Mouse (Mus musculus): ENCODE data around the gene Ublcp1. TPM values are rescaled to one million over a fixed set of nuclear protein-coding genes. Genes with fewer than 3 reads are reported as not detected.
A peak's percentile ranks its signal among the peaks of the same experiment; 100 is the strongest.

The Ublcp1 gene
- polyA plus RNA-seq, 1 experiment = 17.7 TPM

DNA sequence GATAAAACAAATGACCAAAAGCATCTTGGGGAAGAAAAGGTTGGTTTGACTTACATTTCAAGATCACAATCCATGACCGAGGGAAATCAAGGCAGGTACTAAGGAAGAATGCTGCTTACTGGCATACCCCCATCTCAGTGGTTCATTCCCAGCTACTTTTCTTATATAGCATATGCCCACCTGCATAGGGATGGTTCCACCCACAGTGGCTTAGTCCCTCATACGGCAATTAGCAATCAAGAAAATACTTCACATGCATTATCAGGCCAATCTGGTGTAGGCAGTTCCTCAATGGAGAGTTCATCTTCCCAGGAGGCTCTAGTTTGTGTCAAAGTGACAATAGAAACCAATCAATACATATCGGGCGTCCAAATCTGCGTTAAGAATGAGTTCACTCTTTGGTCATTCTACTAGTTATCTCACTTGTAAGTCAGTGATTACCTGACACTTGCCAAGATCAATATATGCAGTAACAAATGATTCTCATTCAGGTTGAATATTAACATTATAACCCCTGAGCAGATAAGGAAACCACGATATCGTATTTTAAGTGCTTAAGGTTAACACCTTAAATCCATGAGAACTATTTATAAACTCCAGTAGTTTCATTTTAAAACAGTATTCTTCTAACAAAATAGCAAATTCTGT is 14.9 kb upstream of the Ublcp1 start:
- Histone ChIP-seq H3K4me3 (ENCODE audit: insufficient read depth, poor library complexity, severe bottlenecking) (no peak overlapping the region), H3ac (ENCODE audit: control insufficient read depth, insufficient read length, low read depth) (no peak overlapping the region), H3K27me3 (ENCODE audit: control insufficient read depth, insufficient read depth, insufficient read length) (no peaks in the 10 kb centered on the region), H3K36me3 (ENCODE audit: control insufficient read depth, insufficient read depth) (no peaks in the 10 kb centered on the region), H3K79me2 (ENCODE audit: control insufficient read depth, insufficient read depth) (no peaks in the 10 kb centered on the region), H3K79me3 (ENCODE audit: low read depth) (no peaks in the 10 kb centered on the region)
- TF ChIP-seq FOSL1 (IDR thresholded peaks at IDR 0.05; ENCODE audit: insufficient read depth, low read length, poor library complexity, severe bottlenecking) (no peak), USF1 (IDR thresholded peaks at IDR 0.05; ENCODE audit: low read depth) (no peak), MAX (IDR thresholded peaks at IDR 0.05) (no peak), CTCF (IDR thresholded peaks at IDR 0.05; ENCODE audit: control insufficient read depth, insufficient read depth, insufficient read length) (no peak), MYOD1 (IDR thresholded peaks at IDR 0.05; ENCODE audit: control insufficient read depth, insufficient read length, low read depth) (no peak), MYOG (IDR thresholded peaks at IDR 0.05; ENCODE audit: control insufficient read depth, extremely low read depth, insufficient read length) (no peak), CEBPB (IDR thresholded peaks at IDR 0.05; ENCODE audit: low read depth) (no peak)

GRCm38 (mm10) chr11:44480246-44480645 is 9.9 kb upstream of the Ublcp1 start:
- Histone ChIP-seq H3K27me3 (ENCODE audit: control insufficient read depth, insufficient read depth, insufficient read length) (no peaks in the 10 kb centered on the region), H3ac (ENCODE audit: control insufficient read depth, insufficient read length, low read depth) (no peak overlapping the region), H3K79me2 (ENCODE audit: control insufficient read depth, insufficient read depth) (no peaks in the 10 kb centered on the region), H3K79me3 (ENCODE audit: low read depth) (no peaks in the 10 kb centered on the region), H3K36me3 (ENCODE audit: control insufficient read depth, insufficient read depth) (no peaks in the 10 kb centered on the region), H3K4me3 (ENCODE audit: insufficient read depth, poor library complexity, severe bottlenecking) (no peak overlapping the region)
- TF ChIP-seq CEBPB (IDR thresholded peaks at IDR 0.05; ENCODE audit: low read depth) (no peak), USF1 (IDR thresholded peaks at IDR 0.05; ENCODE audit: low read depth) (no peak), MYOD1 (IDR thresholded peaks at IDR 0.05; ENCODE audit: control insufficient read depth, insufficient read length, low read depth) (no peak), MYOG (IDR thresholded peaks at IDR 0.05; ENCODE audit: control insufficient read depth, extremely low read depth, insufficient read length) (no peak), FOSL1 (IDR thresholded peaks at IDR 0.05; ENCODE audit: insufficient read depth, low read length, poor library complexity, severe bottlenecking) (no peak), CTCF (IDR thresholded peaks at IDR 0.05; ENCODE audit: control insufficient read depth, insufficient read depth, insufficient read length) (no peak)

DNA sequence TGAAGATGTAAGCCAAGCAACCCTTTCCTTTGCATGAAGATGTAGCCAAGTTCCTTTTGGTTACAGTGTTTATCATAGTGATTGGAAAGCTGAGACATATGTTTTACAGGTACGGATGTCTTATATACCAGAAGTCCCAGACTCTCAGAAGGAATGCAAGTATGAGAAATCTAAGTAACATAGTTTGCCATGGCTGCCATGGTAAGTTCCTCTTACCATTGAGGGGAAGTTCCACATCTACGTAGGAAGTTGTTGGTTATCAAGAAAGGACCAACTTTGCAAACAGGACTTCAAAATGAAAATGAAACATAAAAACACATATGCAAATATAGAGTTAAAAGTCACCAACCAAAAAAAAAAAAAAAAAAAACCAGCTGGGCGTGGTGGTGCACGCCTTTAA is 8.1 kb upstream of the Ublcp1 start:
- Histone ChIP-seq H3K79me2 (ENCODE audit: control insufficient read depth, insufficient read depth) (no peaks in the 10 kb centered on the region), H3K36me3 (ENCODE audit: control insufficient read depth, insufficient read depth) (no peaks in the 10 kb centered on the region), H3K4me3 (ENCODE audit: insufficient read depth, poor library complexity, severe bottlenecking) (no peak overlapping the region), H3K79me3 (ENCODE audit: low read depth) (no peaks in the 10 kb centered on the region), H3ac (ENCODE audit: control insufficient read depth, insufficient read length, low read depth) (no peak overlapping the region), H3K27me3 (ENCODE audit: control insufficient read depth, insufficient read depth, insufficient read length) (no peaks in the 10 kb centered on the region)
- TF ChIP-seq MAX (IDR thresholded peaks at IDR 0.05) = no peak
- no peak for TF ChIP-seq FOSL1 (IDR thresholded peaks at IDR 0.05; ENCODE audit: insufficient read depth, low read length, poor library complexity, severe bottlenecking)

DNA sequence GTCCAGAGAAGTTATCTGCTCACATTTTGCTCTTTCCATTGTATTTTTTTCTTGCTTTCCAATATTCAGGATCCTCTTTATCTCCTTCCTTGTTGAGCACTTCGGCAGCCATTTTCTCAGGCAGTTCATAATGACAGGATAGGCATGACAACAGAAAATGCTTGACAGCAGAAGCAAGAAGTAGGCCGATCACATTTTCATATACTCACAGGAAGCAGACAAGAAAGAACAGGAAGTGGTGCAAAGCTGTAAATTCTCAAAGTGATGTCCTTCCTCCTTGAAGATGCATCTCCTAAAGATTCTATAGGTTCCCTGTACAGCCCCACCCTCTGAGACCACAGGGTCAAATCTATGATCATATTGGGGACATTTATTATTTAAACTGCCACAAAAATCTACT is 6.1 kb upstream of the Ublcp1 start:
- H3K79me2 ChIP-seq (ENCODE audit: control insufficient read depth, insufficient read depth) = no peaks in the 10 kb centered on the region
- no peaks in the 10 kb centered on the region for H3K79me3 ChIP-seq (ENCODE audit: low read depth)
- no peak overlapping the region for H3ac ChIP-seq (ENCODE audit: control insufficient read depth, insufficient read length, low read depth)
- no peak overlapping the region for H3K4me3 ChIP-seq (ENCODE audit: insufficient read depth, poor library complexity, severe bottlenecking)
- H3K27me3 ChIP-seq (ENCODE audit: control insufficient read depth, insufficient read depth, insufficient read length) = no peaks in the 10 kb centered on the region
- TF ChIP-seq MYOD1 (IDR thresholded peaks at IDR 0.05; ENCODE audit: control insufficient read depth, insufficient read length, low read depth) (no peak), MAX (IDR thresholded peaks at IDR 0.05) (no peak), USF1 (IDR thresholded peaks at IDR 0.05; ENCODE audit: low read depth) (no peak), CEBPB (IDR thresholded peaks at IDR 0.05; ENCODE audit: low read depth) (no peak), MYOG (IDR thresholded peaks at IDR 0.05; ENCODE audit: control insufficient read depth, extremely low read depth, insufficient read length) (no peak), FOSL1 (IDR thresholded peaks at IDR 0.05; ENCODE audit: insufficient read depth, low read length, poor library complexity, severe bottlenecking) (no peak), CTCF (IDR thresholded peaks at IDR 0.05; ENCODE audit: control insufficient read depth, insufficient read depth, insufficient read length) (no peak)
- H3K36me3 ChIP-seq (ENCODE audit: control insufficient read depth, insufficient read depth) = no peaks in the 10 kb centered on the region

GRCm38 (mm10) chr11:44475467-44475866 is 5.2 kb upstream of the Ublcp1 start:
- Histone ChIP-seq H3ac (ENCODE audit: control insufficient read depth, insufficient read length, low read depth) (no peak overlapping the region), H3K27me3 (ENCODE audit: control insufficient read depth, insufficient read depth, insufficient read length) (no peaks in the 10 kb centered on the region), H3K79me3 (ENCODE audit: low read depth) (no peaks in the 10 kb centered on the region), H3K4me3 (ENCODE audit: insufficient read depth, poor library complexity, severe bottlenecking) (no peak overlapping the region), H3K36me3 (ENCODE audit: control insufficient read depth, insufficient read depth) (no peaks in the 10 kb centered on the region), H3K79me2 (ENCODE audit: control insufficient read depth, insufficient read depth) (no peaks in the 10 kb centered on the region)
- TF ChIP-seq MYOD1 (IDR thresholded peaks at IDR 0.05; ENCODE audit: control insufficient read depth, insufficient read length, low read depth) = no peak
- TF ChIP-seq USF1 (IDR thresholded peaks at IDR 0.05; ENCODE audit: low read depth) = no peak
- no peak for TF ChIP-seq MYOG (IDR thresholded peaks at IDR 0.05; ENCODE audit: control insufficient read depth, extremely low read depth, insufficient read length)
- TF ChIP-seq CEBPB (IDR thresholded peaks at IDR 0.05; ENCODE audit: low read depth) = no peak
- TF ChIP-seq MAX (IDR thresholded peaks at IDR 0.05) = no peak
- no peak for TF ChIP-seq CTCF (IDR thresholded peaks at IDR 0.05; ENCODE audit: control insufficient read depth, insufficient read depth, insufficient read length)

GRCm38 (mm10) chr11:44471337-44471995 is 1.2 kb upstream of the Ublcp1 start:
- Histone ChIP-seq H3K27me3 (ENCODE audit: control insufficient read depth, insufficient read depth, insufficient read length) (no peaks in the 10 kb centered on the region), H3ac (ENCODE audit: control insufficient read depth, insufficient read length, low read depth) (peak overlapping the region; percentile 45), H3K79me2 (ENCODE audit: control insufficient read depth, insufficient read depth) (peaks cover 15% of the 10 kb centered on the region), H3K4me3 (ENCODE audit: insufficient read depth, poor library complexity, severe bottlenecking) (peak overlapping the region; percentile 76), H3K79me3 (ENCODE audit: low read depth) (peaks cover 4% of the 10 kb centered on the region), H3K36me3 (ENCODE audit: control insufficient read depth, insufficient read depth) (peaks cover 3% of the 10 kb centered on the region)
- no peak for TF ChIP-seq FOSL1 (IDR thresholded peaks at IDR 0.05; ENCODE audit: insufficient read depth, low read length, poor library complexity, severe bottlenecking)
- TF ChIP-seq CEBPB (IDR thresholded peaks at IDR 0.05; ENCODE audit: low read depth) = no peak
- no peak for TF ChIP-seq MYOD1 (IDR thresholded peaks at IDR 0.05; ENCODE audit: control insufficient read depth, insufficient read length, low read depth)
- TF ChIP-seq MYOG (IDR thresholded peaks at IDR 0.05; ENCODE audit: control insufficient read depth, extremely low read depth, insufficient read length) = no peak
- no peak for TF ChIP-seq CTCF (IDR thresholded peaks at IDR 0.05; ENCODE audit: control insufficient read depth, insufficient read depth, insufficient read length)
- TF ChIP-seq USF1 (IDR thresholded peaks at IDR 0.05; ENCODE audit: low read depth) = no peak
- TF ChIP-seq MAX (IDR thresholded peaks at IDR 0.05) = no peak
